Mouse (Mus musculus): ENCODE data around the gene Eed. TPM values are rescaled to one million over a fixed set of nuclear protein-coding genes. Genes with fewer than 3 reads are reported as not detected.

Eed gene
- total RNA-seq, 2 experiments from 2014 or later: 50.8 to 54.5 TPM

- no peak for DNase-seq (ENCODE audit: low spot score in 2 of 2)
These were observed 71.1 kb downstream of the Eed start for GRCm38 (mm10) chr7:89909711-89910110.

GRCm38 (mm10) chr7:89908899-89909621, 71.7 kb downstream of the Eed start:
- no peak for DNase-seq (ENCODE audit: low spot score in 2 of 2)

- no peak for DNase-seq (ENCODE audit: low spot score in 2 of 2)
These were observed 72.4 kb downstream of the Eed start for GRCm38 (mm10) chr7:89908421-89908820.

GRCm38 (mm10) chr7:89907950-89908349, 72.8 kb downstream of the Eed start:
- DNase-seq (ENCODE audit: low spot score in 2 of 2): peak; percentile 77 to 78

Other genes starting within 250 kb of the Eed start
- under 1 TPM; 0.20 to 0.29 TPM for gene Ccdc81, start 77.4 kb downstream of the Eed start, total RNA-seq (2021)
- 100 to 1,000 TPM in 1 of 2 experiments, 10 to 100 TPM in 1; 88.2 to 100 TPM for gene Hikeshi, start 39.8 kb downstream of the Eed start, total RNA-seq (2021)
- gene Picalm, start 149.2 kb upstream of the Eed start, total RNA-seq (2021): 100 to 1,000 TPM; 134 to 172 TPM

Data from adrenal gland, adult 18-20 months (tissue).